Mouse (Mus musculus): Measurements from ENCODE around the gene Bpi.

- TF ChIP-seq GATA1 (IDR thresholded peaks at IDR 0.05; ENCODE audit: borderline replicate concordance, low read length): no peak
- no peak for TF ChIP-seq FLI1 (IDR thresholded peaks at IDR 0.05; ENCODE audit: low read length)
Observed at GRCm38 (mm10) chr2:158324531-158325190, 66.8 kb downstream of the Bpi start.
